Mouse (Mus musculus): ENCODE results near the gene Slc2a12. TPM values are rescaled to one million over a fixed set of nuclear protein-coding genes. Genes with fewer than 3 reads are reported as not detected.

The Slc2a12 gene
- polyA plus RNA-seq (2014; fragmentation: Illumina TruSeq; extraction: RNeasy Lipid Tissue Mini Kit (QIAGEN cat#74804); ENCODE audit: low read depth, low replicate concordance) = 2.1 TPM

DNA sequence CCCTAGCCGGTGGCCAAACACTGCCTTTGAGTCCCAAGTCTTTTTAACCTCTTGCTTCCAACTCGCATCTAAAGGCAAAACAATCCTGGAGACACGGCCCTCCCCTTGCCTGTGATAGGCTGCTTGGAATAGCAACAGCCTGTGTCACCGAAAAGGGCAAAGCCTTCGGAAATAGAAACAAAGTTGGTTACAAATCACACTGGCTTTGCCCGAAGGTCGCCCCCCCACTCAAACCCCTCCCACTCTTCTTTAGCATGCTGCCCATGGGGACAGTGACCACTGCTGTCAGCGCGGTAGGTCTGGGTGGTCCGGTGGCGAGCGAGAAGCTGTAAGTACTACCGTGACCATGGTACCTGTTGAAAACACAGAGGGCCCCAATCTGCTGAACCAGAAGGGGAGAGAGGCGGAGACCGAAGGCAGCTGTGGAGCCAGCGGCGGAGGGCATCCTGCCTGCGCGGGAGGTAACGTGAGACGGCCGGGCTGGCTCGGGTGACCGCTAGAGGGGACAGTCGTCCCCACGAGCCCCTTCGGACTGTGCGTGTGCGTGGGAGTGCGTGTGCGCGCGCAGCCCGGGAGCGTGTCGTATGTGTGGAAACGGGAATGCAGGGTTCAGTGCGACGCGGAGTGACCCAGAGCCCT is at the start of gene Slc2a12:
Gene Slc2a12 (plus strand): TSS at position 159 of the 639 bp plus-strand sequence.

DNA sequence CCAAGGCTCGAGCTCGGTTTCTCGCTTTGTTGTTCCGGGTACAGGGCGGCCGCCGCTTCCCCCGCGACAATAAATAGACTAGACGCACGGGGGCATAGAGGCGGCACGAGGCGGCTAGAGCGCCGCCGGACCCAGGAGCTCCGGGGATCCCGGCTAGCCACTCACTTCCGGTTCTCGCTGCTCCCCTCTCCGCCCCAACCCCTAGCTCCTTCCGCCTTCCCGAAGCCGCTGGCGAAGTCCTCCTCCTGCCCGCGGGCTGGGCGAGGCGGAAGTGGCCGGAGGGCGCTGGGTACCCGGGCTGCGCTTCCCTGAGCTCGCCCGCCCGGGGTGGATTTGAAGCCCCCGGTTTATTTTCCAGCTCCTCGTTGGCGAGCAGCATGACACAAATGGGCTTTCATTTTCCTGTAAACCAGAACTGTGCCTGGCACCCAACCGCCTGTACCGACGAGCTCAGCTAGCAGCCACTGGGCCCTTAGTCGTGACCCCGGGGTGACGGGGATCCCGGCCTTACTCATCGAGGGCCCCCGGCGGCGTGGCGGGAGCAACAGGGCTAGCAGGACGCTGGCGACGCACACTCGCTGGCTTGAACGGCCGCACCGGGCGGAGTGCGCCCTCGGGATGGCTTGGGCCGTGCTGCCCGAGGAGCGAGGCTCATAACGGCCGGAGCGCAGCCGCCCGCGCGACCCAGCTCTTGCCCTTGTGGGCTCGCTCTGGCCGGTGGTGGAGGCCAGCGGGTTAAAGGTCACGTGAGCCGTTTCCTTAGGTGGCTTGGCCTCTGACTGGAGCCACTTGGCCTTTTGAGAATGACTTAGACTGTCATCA is 86.7 kb downstream of the Slc2a12 start, which contains the start of gene Tbpl1:
Gene Tbpl1 (minus strand): TSS at position 667 of the 822 bp plus-strand sequence.

Other genes with a start within 250 kb of the Slc2a12 start
- gene Tbpl1, start 86.9 kb downstream of the Slc2a12 start, polyA plus RNA-seq (2014; fragmentation: Illumina TruSeq; extraction: RNeasy Lipid Tissue Mini Kit (QIAGEN cat#74804); ENCODE audit: low read depth, low replicate concordance) = 83.4 TPM
- gene Tcf21, start 175.2 kb downstream of the Slc2a12 start, polyA plus RNA-seq (2014; fragmentation: Illumina TruSeq; extraction: RNeasy Lipid Tissue Mini Kit (QIAGEN cat#74804); ENCODE audit: low read depth, low replicate concordance) = 12.3 TPM